Mouse (Mus musculus): ENCODE measurements around the gene Suv39h2.

Suv39h2 gene

GRCm38 (mm10) chr2:3422548-3422947, 52.3 kb downstream of the Suv39h2 start, which contains the start of gene Meig1:
Gene Meig1, minus strand, starts transcription at chr2:3422648.
- no peak for DNase-seq

- DNase-seq, result no peak
These were observed 54.7 kb downstream of the Suv39h2 start for GRCm38 (mm10) chr2:3420157-3420556.

- DNase-seq, result peak; percentile 97 to 100
These were observed 55.9 kb downstream of the Suv39h2 start for GRCm38 (mm10) chr2:3418883-3419431.

- no peak for DNase-seq
These were observed 59.2 kb downstream of the Suv39h2 start for GRCm38 (mm10) chr2:3415676-3416075.

- peak; percentile 69 to 88 for DNase-seq
These were observed 60.6 kb downstream of the Suv39h2 start for GRCm38 (mm10) chr2:3414241-3414640.

GRCm38 (mm10) chr2:3407756-3408155, 67.1 kb downstream of the Suv39h2 start:
- no peak for DNase-seq

GRCm38 (mm10) chr2:3405981-3406380, 68.8 kb downstream of the Suv39h2 start:
- DNase-seq, result no peak
